Mouse (Mus musculus) c-Kit-negative CD71-positive TER-119-positive erythroid progenitor cells, embryonic 14.5 days (primary cell): ENCODE measurements around the gene Dnah7b.
"Not testable (repeated sequence)": the region's sequence is repeated elsewhere in the genome, so short reads cannot be mapped to it uniquely, and the experiment has no call there.

Source experiments
- DNase-seq: peaks from one replicate; pipeline ENCODE4 v3.0.0-alpha.2; 2013; ENCODE audit warnings: low read depth, low spot score

Gene Dnah7b

GRCm38 (mm10) chr1:46294451-46294850, 228.3 kb downstream of the Dnah7b start:
- not testable (repeated sequence) for DNase-seq

- DNase-seq, result not testable (repeated sequence)
Measured at GRCm38 (mm10) chr1:46325942-46326341, 259.8 kb downstream of the Dnah7b start.

- DNase-seq, result not testable (repeated sequence)
Measured at GRCm38 (mm10) chr1:46345301-46345700, 279.2 kb downstream of the Dnah7b start.

GRCm38 (mm10) chr1:46380641-46381040, 314.5 kb downstream of the Dnah7b start:
- DNase-seq, result not testable (repeated sequence)

GRCm38 (mm10) chr1:46394681-46395297, 328.7 kb downstream of the Dnah7b start:
- DNase-seq, result not testable (repeated sequence)

GRCm38 (mm10) chr1:46408324-46409115, 342.4 kb downstream of the Dnah7b start:
- no peak for DNase-seq

- not testable (repeated sequence) for DNase-seq
Measured at GRCm38 (mm10) chr1:46414798-46415197, 348.7 kb downstream of the Dnah7b start.

GRCm38 (mm10) chr1:46416946-46417345, 350.8 kb downstream of the Dnah7b start:
- DNase-seq, result not testable (repeated sequence)

GRCm38 (mm10) chr1:46418966-46419365, 352.9 kb downstream of the Dnah7b start:
- not testable (repeated sequence) for DNase-seq
